Mouse (Mus musculus) lung, embryonic 14.5 days (tissue): ENCODE measurements at regions not wholly inside any gene's neighbourhood (a gene's known extent, or its start where the extent isn't known, plus 50 kb on each side); places are given as distances from the start of the nearest gene placed in this dataset.

Source experiments
- ATAC-seq: fragments of 200-750 bp; cut with Nextera tagmentation; 2 replicates; pipeline ENCODE4 v1.8.0; 2017; ENCODE audit warnings: mild to moderate bottlenecking, moderate TSS enrichment, moderate library complexity; ENCODE audit not compliant: insufficient read depth
- DNase-seq: peaks from one replicate; pipeline ENCODE4 v3.0.0-alpha.2; 2015
- H3K27ac ChIP-seq: fragments of 300-500 bp; sonication (generic); 2 replicates; pipeline ENCODE4 v1.5.1; 2014; ENCODE audit warnings: low read depth, mild to moderate bottlenecking, moderate library complexity
- H3K27me3 ChIP-seq: fragments of 300-500 bp; sonication (generic); 2 replicates; pipeline ENCODE4 v1.6.1; 2014; ENCODE audit warnings: low read length, control low read depth; ENCODE audit not compliant: insufficient read depth
- H3K36me3 ChIP-seq: fragments of 300-500 bp; sonication (generic); 2 replicates; pipeline ENCODE4 v1.6.1; 2014; ENCODE audit warnings: control low read depth; ENCODE audit not compliant: insufficient read depth
- H3K4me1 ChIP-seq: fragments of 300-500 bp; sonication (generic); 2 replicates; pipeline ENCODE4 v1.6.1; 2014; ENCODE audit warnings: antibody characterized with exemption, control low read depth; ENCODE audit not compliant: insufficient read depth
- H3K4me2 ChIP-seq: fragments of 300-500 bp; sonication (generic); 2 replicates; pipeline ENCODE4 v1.6.1; 2014; ENCODE audit warnings: mild to moderate bottlenecking
- H3K4me3 ChIP-seq: fragments of 300-500 bp; sonication (generic); 2 replicates; pipeline ENCODE4 v1.5.1; 2014; ENCODE audit warnings: low read depth, low read length
- H3K9ac ChIP-seq: fragments of 300-500 bp; sonication (generic); 2 replicates; pipeline ENCODE4 v1.6.1; 2014
- H3K9me3 ChIP-seq: fragments of 300-500 bp; sonication (generic); 2 replicates; pipeline ENCODE4 v1.6.1; 2016; ENCODE audit warnings: low read depth, low read length, control low read depth
- CTCF ChIP-seq: IDR thresholded peaks from 2 replicates; pipeline ENCODE4 v1.5.1; 2016; ENCODE audit warnings: antibody characterized with exemption, low read depth
- WGBS: fragments of 180-500 bp; shearing (Covaris S2); extraction: QIAGEN DNeasy Blood & Tissue Kit; methylation state at CpG from one replicate; pipeline ENCODE4 v1.1.7; 2014; 5-methylcytosine and 5-hydroxymethylcytosine counted together

- no peak for TF ChIP-seq CTCF
- Histone ChIP-seq H3K9ac (no peak overlapping the region), H3K4me3 (no peak overlapping the region), H3K4me1 (peaks cover 20% of the 10 kb centered on the region), H3K4me2 (no peak overlapping the region), H3K27me3 (no peaks in the 10 kb centered on the region), H3K27ac (no peak overlapping the region; the same call in 1 of the 2 replicates), H3K36me3 (no peaks in the 10 kb centered on the region), H3K9me3 (no peaks in the 10 kb centered on the region)
- 50% methylated on average over 2 of the region's 2 CpGs for WGBS
- ATAC-seq = peak; percentile 35; the same call in 1 of the 2 replicates
- peak; percentile 88 for DNase-seq
These were observed 64.9 kb upstream of the Spdye4c start for GRCm38 (mm10) chr2:128526100-128526499.

GRCm38 (mm10) chr2:128526883-128527344 is 64.1 kb upstream of the Spdye4c start:
- DNase-seq (peak; percentile 93), ATAC-seq (peak; percentile 88)
- H3K4me1 ChIP-seq = peaks cover 17% of the 10 kb centered on the region
- WGBS = 27% methylated on average over 3 of the region's 3 CpGs
- H3K9ac ChIP-seq = no peak overlapping the region
- no peak overlapping the region for H3K4me2 ChIP-seq
- no peaks in the 10 kb centered on the region for H3K36me3 ChIP-seq
- TF ChIP-seq CTCF = no peak
- H3K27me3 ChIP-seq = no peaks in the 10 kb centered on the region
- no peaks in the 10 kb centered on the region for H3K9me3 ChIP-seq
- H3K27ac ChIP-seq = peak overlapping the region; percentile 71
- H3K4me3 ChIP-seq = no peak overlapping the region

- H3K9ac ChIP-seq = no peak overlapping the region
- H3K27ac ChIP-seq = no peak overlapping the region
- no peak overlapping the region for H3K4me3 ChIP-seq
- 85% methylated on average over 3 of the region's 3 CpGs for WGBS
- DNase-seq (no peak), ATAC-seq (no peak)
- H3K9me3 ChIP-seq = peaks cover 4% of the 10 kb centered on the region; the same call in 1 of the 2 replicates
- H3K36me3 ChIP-seq = no peaks in the 10 kb centered on the region
- TF ChIP-seq CTCF = no peak
- no peak overlapping the region for H3K4me2 ChIP-seq
- H3K27me3 ChIP-seq = no peaks in the 10 kb centered on the region
- no peaks in the 10 kb centered on the region for H3K4me1 ChIP-seq
These were observed 54.7 kb upstream of the Spdye4c start for GRCm38 (mm10) chr2:128536294-128536693.

GRCm38 (mm10) chr2:128537425-128537824 is 53.6 kb upstream of the Spdye4c start:
- H3K4me2 ChIP-seq = no peak overlapping the region
- H3K4me3 ChIP-seq = no peak overlapping the region
- no peak overlapping the region for H3K9ac ChIP-seq
- TF ChIP-seq CTCF = no peak
- no peak for DNase-seq
- H3K27me3 ChIP-seq = no peaks in the 10 kb centered on the region
- peaks cover 4% of the 10 kb centered on the region; the same call in 1 of the 2 replicates for H3K9me3 ChIP-seq
- WGBS = 73% methylated on average over 6 of the region's 6 CpGs
- no peaks in the 10 kb centered on the region for H3K4me1 ChIP-seq
- H3K36me3 ChIP-seq = no peaks in the 10 kb centered on the region
- no peak overlapping the region for H3K27ac ChIP-seq
- ATAC-seq = no peak

GRCm38 (mm10) chr2:128538736-128539135 is 52.3 kb upstream of the Spdye4c start:
- Histone ChIP-seq H3K4me2 (no peak overlapping the region), H3K4me1 (no peaks in the 10 kb centered on the region), H3K9me3 (no peaks in the 10 kb centered on the region), H3K36me3 (no peaks in the 10 kb centered on the region), H3K27me3 (no peaks in the 10 kb centered on the region), H3K27ac (no peak overlapping the region), H3K4me3 (no peak overlapping the region), H3K9ac (no peak overlapping the region)
- no peak for TF ChIP-seq CTCF
- ATAC-seq = no peak
- 82% methylated on average over 8 of the region's 8 CpGs for WGBS
- no peak for DNase-seq
